Mouse (Mus musculus) neural tube, embryonic 13.5 days (tissue): Measurements from ENCODE around the gene Klra4. TPM values are rescaled to one million over a fixed set of nuclear protein-coding genes. Genes with fewer than 3 reads are reported as not detected.
"Not testable (repeated sequence)": the region's sequence is repeated elsewhere in the genome, so short reads cannot be mapped to it uniquely, and the experiment has no call there.

Experiments used
- ATAC-seq: fragments of 200-750 bp; cut with Nextera tagmentation; 2 replicates; pipeline ENCODE4 v1.8.0; 2017; ENCODE audit warnings: low read depth, mild to moderate bottlenecking, moderate TSS enrichment, moderate library complexity
- H3K27ac ChIP-seq: fragments of 300-500 bp; sonication (generic); replicated peaks from 2 replicates; pipeline ENCODE4 v1.5.1; 2015; ENCODE audit warnings: moderate library complexity, mild to moderate bottlenecking, inconsistent platforms
- H3K27me3 ChIP-seq: fragments of 300-500 bp; sonication (generic); 2 replicates; pipeline ENCODE4 v1.6.1; 2015; ENCODE audit warnings: mild to moderate bottlenecking, inconsistent platforms
- H3K36me3 ChIP-seq: fragments of 300-500 bp; sonication (generic); 2 replicates; pipeline ENCODE4 v1.6.1; 2015; ENCODE audit warnings: mild to moderate bottlenecking, inconsistent platforms
- H3K4me1 ChIP-seq: fragments of 300-500 bp; sonication (generic); replicated peaks from 2 replicates; pipeline ENCODE4 v1.6.1; 2015; ENCODE audit warnings: inconsistent platforms
- H3K4me2 ChIP-seq: fragments of 300-500 bp; sonication (generic); 2 replicates; pipeline ENCODE4 v1.6.1; 2015; ENCODE audit warnings: inconsistent platforms, mild to moderate bottlenecking, moderate library complexity
- H3K4me3 ChIP-seq: fragments of 300-500 bp; sonication (generic); 2 replicates; pipeline ENCODE4 v1.5.1; 2015; ENCODE audit warnings: mild to moderate bottlenecking, inconsistent platforms
- H3K9ac ChIP-seq: fragments of 300-500 bp; sonication (generic); 2 replicates; pipeline ENCODE4 v1.6.1; 2015; ENCODE audit warnings: moderate library complexity, mild to moderate bottlenecking, inconsistent platforms
- H3K9me3 ChIP-seq: fragments of 300-500 bp; sonication (generic); 2 replicates; pipeline ENCODE4 v1.6.1; 2016; ENCODE audit warnings: inconsistent platforms
- WGBS: fragments of 180-500 bp; shearing (Covaris S2); methylation state at CpG from one replicate; pipeline ENCODE4 v1.1.7; 2015; 5-methylcytosine and 5-hydroxymethylcytosine counted together
- polyA plus RNA-seq: library from polyadenylated mRNA; unstranded; fragments of >200 nt; fragmentation: Nextera tagmentation; extraction: Ambion mirVana; gene quantifications from 2 replicates; pipeline ENCODE4 v1.2.1, GENCODE M21; 2015

Klra4 gene
- polyA plus RNA-seq: not detected in 2 replicates

- not testable (repeated sequence) for H3K4me1 ChIP-seq, ATAC-seq
Measured at GRCm38 (mm10) chr6:130067171-130067570, at the start of gene Klra4. Klra4 (minus strand) TSS chr6:130067271.

GRCm38 (mm10) chr6:130110485-130110884 lies 43.4 kb upstream of the Klra4 start:
- ATAC-seq: no peak
- Histone ChIP-seq H3K4me3 (no peak overlapping the region), H3K36me3 (no peaks in the 10 kb centered on the region), H3K27ac (no peak overlapping the region), H3K4me1 (no peaks in the 10 kb centered on the region), H3K27me3 (no peaks in the 10 kb centered on the region), H3K4me2 (no peak overlapping the region), H3K9me3 (0 out of 2 replicates have a peak, but pooled peaks cover 3% of the 10 kb centered on the region), H3K9ac (no peak overlapping the region)
- WGBS: 89% methylated on average over 1 of the region's 1 CpGs

More at GRCm38 (mm10) chr6:130067171-130067570, at the start of gene Klra4:
- peaks cover 11% of the 10 kb centered on the region; the same call in 1 of the 2 replicates for H3K9me3 ChIP-seq
- H3K9ac ChIP-seq, H3K27me3 ChIP-seq, H3K27ac ChIP-seq, H3K4me2 ChIP-seq, H3K4me3 ChIP-seq, H3K36me3 ChIP-seq: not testable (repeated sequence)
- WGBS: 70% methylated on average over 1 of the region's 1 CpGs

GRCm38 (mm10) chr6:130102743-130103142 lies 35.7 kb upstream of the Klra4 start:
- H3K4me3 ChIP-seq, H3K27ac ChIP-seq, ATAC-seq, H3K4me1 ChIP-seq, H3K4me2 ChIP-seq, H3K9ac ChIP-seq, H3K27me3 ChIP-seq, H3K36me3 ChIP-seq: not testable (repeated sequence)
- peaks cover 16% of the 10 kb centered on the region; the same call in 1 of the 2 replicates for H3K9me3 ChIP-seq
- 89% methylated on average over 3 of the region's 3 CpGs for WGBS

- Histone ChIP-seq H3K27me3 (no peaks in the 10 kb centered on the region), H3K4me3 (no peak overlapping the region), H3K36me3 (no peaks in the 10 kb centered on the region), H3K4me2 (no peak overlapping the region), H3K9me3 (no peaks in the 10 kb centered on the region), H3K9ac (no peak overlapping the region), H3K27ac (no peak overlapping the region), H3K4me1 (no peaks in the 10 kb centered on the region)
- WGBS: 80% methylated on average over 5 of the region's 5 CpGs
- ATAC-seq: no peak
Measured at GRCm38 (mm10) chr6:130092336-130092948, 25.4 kb upstream of the Klra4 start.

- H3K9me3 ChIP-seq: 0 out of 2 replicates have a peak, but pooled peaks cover 5% of the 10 kb centered on the region
- H3K4me2 ChIP-seq: no peak overlapping the region
- H3K27ac ChIP-seq: no peak overlapping the region
- H3K9ac ChIP-seq: no peak overlapping the region
- H3K4me3 ChIP-seq: no peak overlapping the region
- WGBS: 81% methylated on average over 5 of the region's 5 CpGs
- no peak for ATAC-seq
- no peaks in the 10 kb centered on the region for H3K4me1 ChIP-seq
- H3K36me3 ChIP-seq: no peaks in the 10 kb centered on the region
- H3K27me3 ChIP-seq: no peaks in the 10 kb centered on the region
Measured at GRCm38 (mm10) chr6:130065196-130065595, 1.9 kb downstream of the Klra4 start.

- not testable (repeated sequence) for ATAC-seq, H3K4me2 ChIP-seq, H3K9ac ChIP-seq, H3K4me1 ChIP-seq, H3K27me3 ChIP-seq, H3K36me3 ChIP-seq, H3K27ac ChIP-seq, H3K4me3 ChIP-seq, H3K9me3 ChIP-seq
- WGBS: 56% methylated on average over 4 of the region's 4 CpGs
Measured at GRCm38 (mm10) chr6:130035146-130035545, 31.9 kb downstream of the Klra4 start.

- not testable (repeated sequence) for H3K9ac ChIP-seq, H3K4me2 ChIP-seq, H3K4me1 ChIP-seq, H3K27ac ChIP-seq, H3K9me3 ChIP-seq, ATAC-seq, H3K4me3 ChIP-seq, H3K36me3 ChIP-seq, H3K27me3 ChIP-seq
Measured at GRCm38 (mm10) chr6:130031493-130032089, 35.5 kb downstream of the Klra4 start.

GRCm38 (mm10) chr6:130026854-130027253 lies 40.2 kb downstream of the Klra4 start, which contains the start of gene Klra6:
Klra6 (minus strand) TSS chr6:130026954.
- no peak within 1 kb of the TSS for H3K4me2 ChIP-seq
- no peak within 1 kb of the TSS for H3K4me3 ChIP-seq
- no peaks in the 10 kb centered on the region for H3K27me3 ChIP-seq
- no peaks in the 10 kb centered on the region; the same call in none of the 2 replicates for H3K9me3 ChIP-seq
- no peaks in the 10 kb centered on the region for H3K36me3 ChIP-seq
- H3K4me1 ChIP-seq: no peaks in the 10 kb centered on the region
- WGBS: 75% methylated on average over 4 of the region's 4 CpGs
- H3K9ac ChIP-seq: no peak within 1 kb of the TSS
- no peak for ATAC-seq
- no peak within 1 kb of the TSS for H3K27ac ChIP-seq

Other genes starting within 250 kb of the Klra4 start
- not detected in 2 replicates for gene Gm17631, start 204.6 kb downstream of the Klra4 start, polyA plus RNA-seq
- not detected in 2 replicates for gene Klra17, start 190.6 kb downstream of the Klra4 start, polyA plus RNA-seq
- not detected in 2 replicates for gene Klra5, start 149.6 kb downstream of the Klra4 start, polyA plus RNA-seq
- not detected in 2 replicates for gene Klra6, start 40.3 kb downstream of the Klra4 start, polyA plus RNA-seq
- gene Klra8, start 62.6 kb upstream of the Klra4 start, polyA plus RNA-seq: not detected in 2 replicates
- not detected in 2 replicates for gene Klra9, start 125.8 kb upstream of the Klra4 start, polyA plus RNA-seq
- gene Klra7, start 166.1 kb upstream of the Klra4 start, polyA plus RNA-seq: not detected in 2 replicates
- gene Klra10, start 214.7 kb upstream of the Klra4 start, polyA plus RNA-seq: not detected in 2 replicates